Mouse (Mus musculus): ENCODE measurements around the gene Jam2.
A peak's percentile ranks its signal among the peaks of the same experiment; 100 is the strongest.

Jam2 gene

GRCm38 (mm10) chr16:84774003-84774703 is at the start of gene Jam2:
TSS of gene Jam2 (plus strand) at chr16:84774123.
- peak; percentile 10 for DNase-seq (ENCODE audit: low spot score)

- DNase-seq (ENCODE audit: low spot score): no peak
These were observed 39.1 kb upstream of the Jam2 start for GRCm38 (mm10) chr16:84734806-84735165.

- DNase-seq (ENCODE audit: low spot score): peak; percentile 99
These were observed 38.5 kb upstream of the Jam2 start, which contains the start of gene Mrpl39 for GRCm38 (mm10) chr16:84735166-84736105. TSS of gene Mrpl39 (minus strand) at chr16:84735742.

- DNase-seq (ENCODE audit: low spot score): no peak
These were observed 36.6 kb upstream of the Jam2 start for GRCm38 (mm10) chr16:84737358-84737757.

GRCm38 (mm10) chr16:84744703-84745490 is 29.0 kb upstream of the Jam2 start:
- no peak for DNase-seq (ENCODE audit: low spot score)

- no peak for DNase-seq (ENCODE audit: low spot score)
These were observed 28.1 kb upstream of the Jam2 start for GRCm38 (mm10) chr16:84745721-84746306.

GRCm38 (mm10) chr16:84767956-84768355 is 6.0 kb upstream of the Jam2 start:
- no peak for DNase-seq (ENCODE audit: low spot score)

GRCm38 (mm10) chr16:84769182-84769581 is 4.7 kb upstream of the Jam2 start:
- no peak for DNase-seq (ENCODE audit: low spot score)

GRCm38 (mm10) chr16:84769619-84770464 is 4.1 kb upstream of the Jam2 start:
- no peak for DNase-seq (ENCODE audit: low spot score)

GRCm38 (mm10) chr16:84770891-84771290 is 3.0 kb upstream of the Jam2 start:
- no peak for DNase-seq (ENCODE audit: low spot score)

- DNase-seq (ENCODE audit: low spot score): no peak
These were observed 2.5 kb upstream of the Jam2 start for GRCm38 (mm10) chr16:84771461-84771860.

GRCm38 (mm10) chr16:84772496-84773267 is 1.2 kb upstream of the Jam2 start:
- DNase-seq (ENCODE audit: low spot score): no peak

GRCm38 (mm10) chr16:84773268-84773861 is 558 bp upstream of the Jam2 start:
- DNase-seq (ENCODE audit: low spot score): no peak

- DNase-seq (ENCODE audit: low spot score): no peak
These were observed 873 bp downstream of the Jam2 start for GRCm38 (mm10) chr16:84774761-84775231.

GRCm38 (mm10) chr16:84775356-84775755 is 1.4 kb downstream of the Jam2 start:
- DNase-seq (ENCODE audit: low spot score): no peak

- DNase-seq (ENCODE audit: low spot score): no peak
These were observed 2.3 kb downstream of the Jam2 start for GRCm38 (mm10) chr16:84776089-84776784.

GRCm38 (mm10) chr16:84778431-84778830 is 4.5 kb downstream of the Jam2 start:
- DNase-seq (ENCODE audit: low spot score): no peak

- DNase-seq (ENCODE audit: low spot score): no peak
These were observed 5.1 kb downstream of the Jam2 start for GRCm38 (mm10) chr16:84778861-84779630.

All from urinary bladder, postnatal 25 days (tissue).